Mouse (Mus musculus) thymus, adult 2 months (tissue): ENCODE measurements around the gene Taar7f.

Experiments used
- CTCF ChIP-seq: fragments of 200-500 bp; IDR thresholded peaks from 2 replicates; pipeline ENCODE4 v1.5.1; 2012; ENCODE audit warnings: mild to moderate bottlenecking, control low read depth, low read length, moderate library complexity, borderline replicate concordance; ENCODE audit not compliant: control insufficient read depth, poor library complexity, insufficient read depth; ENCODE audit errors: extremely low read depth
- POLR2A ChIP-seq: fragments of 200-500 bp; IDR thresholded peaks from 2 replicates; pipeline ENCODE4 v1.6.1; 2012; ENCODE audit warnings: mild to moderate bottlenecking, low read length, control low read depth, moderate library complexity; ENCODE audit not compliant: control insufficient read depth, poor library complexity, insufficient read depth; ENCODE audit errors: extremely low read depth

DNA sequence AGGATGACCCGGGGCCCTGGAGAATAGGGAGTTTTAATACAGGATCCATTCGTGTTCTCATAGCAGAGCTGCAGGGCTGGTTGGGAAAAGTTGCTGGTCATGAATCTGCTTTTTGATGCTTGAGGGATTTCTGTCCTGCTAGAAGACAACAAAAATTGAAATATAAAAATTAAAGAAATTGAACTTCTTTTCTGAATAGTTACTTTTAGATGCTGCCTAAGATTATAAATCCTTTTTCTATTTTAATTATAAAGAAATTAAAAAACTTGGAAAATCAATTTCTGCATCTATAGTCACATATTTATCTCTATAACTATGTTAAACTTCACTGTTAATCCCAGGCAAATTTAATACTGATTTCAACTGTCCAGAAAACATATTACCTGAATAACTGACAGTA, 42.9 kb downstream of the Taar7f start, which contains the start of gene Taar8b:
- no peak for TF ChIP-seq CTCF
- TF ChIP-seq POLR2A = no peak
